Mouse (Mus musculus) large intestine, adult 2 months (tissue): ENCODE results near the gene Gramd1b. TPM values are rescaled to one million over a fixed set of nuclear protein-coding genes. Genes with fewer than 3 reads are reported as not detected.

Experiments used
- DNase-seq: peaks from one replicate; pipeline ENCODE4 v3.0.0-alpha.2; 2012; ENCODE audit warnings: low read depth, low spot score
- WGBS: fragments of 180-500 bp; shearing (Covaris S2); methylation state at CpG from one replicate; pipeline ENCODE4 v1.1.7; 2018; 5-methylcytosine and 5-hydroxymethylcytosine counted together
- polyA plus RNA-seq: library from polyadenylated mRNA; depleted of rRNA; stranded (reverse); fragments of >200 nt; gene quantifications from 2 replicates; pipeline ENCODE4 v1.2.3, GENCODE M21; 2012

The Gramd1b gene
- polyA plus RNA-seq, 1 experiment, result 26.9 TPM

- 59% methylated on average over 3 of the region's 3 CpGs for WGBS
- no peak for DNase-seq
These were observed 122.8 kb downstream of the Gramd1b start for GRCm38 (mm10) chr9:40408415-40408814.

GRCm38 (mm10) chr9:40407876-40408275 lies 123.3 kb downstream of the Gramd1b start:
- WGBS, result 75% methylated on average over 5 of the region's 5 CpGs
- no peak for DNase-seq

- 73% methylated on average over 6 of the region's 6 CpGs for WGBS
- DNase-seq, result no peak
These were observed 125.4 kb downstream of the Gramd1b start for GRCm38 (mm10) chr9:40405804-40406203.

- no peak for DNase-seq
- 43% methylated on average over 5 of the region's 5 CpGs for WGBS
These were observed 125.9 kb downstream of the Gramd1b start for GRCm38 (mm10) chr9:40405263-40405662.

- whole genome bisulfite sequencing, result 81% methylated on average over 11 of the region's 11 CpGs
- DNase-seq, result no peak
These were observed 126.5 kb downstream of the Gramd1b start for GRCm38 (mm10) chr9:40404637-40405036.

- WGBS, result 81% methylated on average over 7 of the region's 7 CpGs
- DNase-seq, result no peak
These were observed 127.4 kb downstream of the Gramd1b start for GRCm38 (mm10) chr9:40403750-40404149.

- WGBS, result 77% methylated on average over 5 of the region's 5 CpGs
- DNase-seq, result no peak
These were observed 129.4 kb downstream of the Gramd1b start for GRCm38 (mm10) chr9:40401818-40402217.

- WGBS, result 68% methylated on average over 9 of the region's 9 CpGs
- DNase-seq, result no peak
These were observed 130.3 kb downstream of the Gramd1b start for GRCm38 (mm10) chr9:40400854-40401253.

GRCm38 (mm10) chr9:40400171-40400570 lies 131.0 kb downstream of the Gramd1b start:
- WGBS, result 93% methylated on average over 2 of the region's 2 CpGs
- DNase-seq, result no peak

GRCm38 (mm10) chr9:40399359-40399932 lies 131.7 kb downstream of the Gramd1b start:
- WGBS, result 80% methylated on average over 6 of the region's 6 CpGs
- no peak for DNase-seq

GRCm38 (mm10) chr9:40397471-40398245 lies 133.5 kb downstream of the Gramd1b start:
- no peak for DNase-seq
- WGBS, result 83% methylated on average over 7 of the region's 7 CpGs

- no peak for DNase-seq
- WGBS, result 22% methylated on average over 2 of the region's 2 CpGs
These were observed 134.1 kb downstream of the Gramd1b start for GRCm38 (mm10) chr9:40397036-40397435.

- WGBS, result 65% methylated on average over 2 of the region's 2 CpGs
- DNase-seq, result no peak
These were observed 135.0 kb downstream of the Gramd1b start for GRCm38 (mm10) chr9:40396171-40396570.

- DNase-seq, result no peak
- whole genome bisulfite sequencing, result 66% methylated on average over 20 of the region's 20 CpGs
These were observed 139.1 kb downstream of the Gramd1b start for GRCm38 (mm10) chr9:40391852-40392695.

GRCm38 (mm10) chr9:40391359-40391758 lies 139.8 kb downstream of the Gramd1b start:
- DNase-seq, result no peak
- WGBS, result 82% methylated on average over 17 of the region's 17 CpGs

- DNase-seq, result no peak
- WGBS, result 43% methylated on average over 8 of the region's 8 CpGs
These were observed 140.3 kb downstream of the Gramd1b start for GRCm38 (mm10) chr9:40390904-40391303.

GRCm38 (mm10) chr9:40390396-40390760 lies 140.8 kb downstream of the Gramd1b start:
- DNase-seq, result no peak
- 92% methylated on average over 8 of the region's 8 CpGs for WGBS

- 76% methylated on average over 8 of the region's 8 CpGs for WGBS
These were observed 141.4 kb downstream of the Gramd1b start for GRCm38 (mm10) chr9:40389669-40390395.

GRCm38 (mm10) chr9:40389175-40389574 lies 142.0 kb downstream of the Gramd1b start:
- DNase-seq, result no peak
- 46% methylated on average over 6 of the region's 6 CpGs for WGBS

More at GRCm38 (mm10) chr9:40389669-40390395, 141.4 kb downstream of the Gramd1b start:
- no peak for DNase-seq

- DNase-seq, result no peak
These were observed 146.4 kb downstream of the Gramd1b start for GRCm38 (mm10) chr9:40384781-40385180.

More at GRCm38 (mm10) chr9:40384781-40385180, 146.4 kb downstream of the Gramd1b start:
- 82% methylated on average over 5 of the region's 5 CpGs for WGBS
